Mouse (Mus musculus) lung, embryonic 16.5 days (tissue): ENCODE results near the gene Fgfr2. TPM values are rescaled to one million over a fixed set of nuclear protein-coding genes. Genes with fewer than 3 reads are reported as not detected.

ENCODE experiments used
- ATAC-seq: fragments of 200-750 bp; cut with Nextera tagmentation; 2 replicates; pipeline ENCODE4 v1.8.0; 2017; ENCODE audit warnings: low read depth, mild to moderate bottlenecking, moderate library complexity
- H3K27ac ChIP-seq: fragments of 300-500 bp; sonication (generic); 2 replicates; pipeline ENCODE4 v1.5.1; 2014; ENCODE audit warnings: mild to moderate bottlenecking, control low read depth, low read length
- H3K27me3 ChIP-seq: fragments of 300-500 bp; sonication (generic); 2 replicates; pipeline ENCODE4 v1.6.1; 2014; ENCODE audit warnings: low read depth, low read length, mixed read lengths; ENCODE audit not compliant: control insufficient read depth, insufficient read depth
- H3K36me3 ChIP-seq: fragments of 300-500 bp; sonication (generic); 2 replicates; pipeline ENCODE4 v1.6.1; 2014; ENCODE audit warnings: low read length; ENCODE audit not compliant: control insufficient read depth, insufficient read depth
- H3K4me1 ChIP-seq: fragments of 300-500 bp; sonication (generic); replicated peaks from 2 replicates; pipeline ENCODE4 v1.6.1; 2014; ENCODE audit warnings: low read length, mixed read lengths; ENCODE audit not compliant: control insufficient read depth, insufficient read depth
- H3K4me2 ChIP-seq: fragments of 300-500 bp; sonication (generic); 2 replicates; pipeline ENCODE4 v1.6.1; 2014; ENCODE audit warnings: low read depth, low read length, control low read depth
- H3K4me3 ChIP-seq: fragments of 300-500 bp; sonication (generic); 2 replicates; pipeline ENCODE4 v1.5.1; 2014; ENCODE audit warnings: mild to moderate bottlenecking, low read length, control low read depth
- H3K9ac ChIP-seq: fragments of 300-500 bp; sonication (generic); 2 replicates; pipeline ENCODE4 v1.6.1; 2014; ENCODE audit warnings: low read length, control low read depth
- H3K9me3 ChIP-seq: fragments of 300-500 bp; sonication (generic); 2 replicates; pipeline ENCODE4 v1.6.1; 2016; ENCODE audit warnings: low read length; ENCODE audit not compliant: control insufficient read depth
- WGBS: fragments of 180-500 bp; shearing (Covaris S2); extraction: QIAGEN DNeasy Blood & Tissue Kit; methylation state at CpG from one replicate; pipeline ENCODE4 v1.1.7; 2014; 5-methylcytosine and 5-hydroxymethylcytosine counted together
- polyA plus RNA-seq: library from polyadenylated mRNA; unstranded; fragments of >200 nt; fragmentation: Nextera tagmentation; extraction: Ambion mirVana; gene quantifications from 2 replicates; pipeline ENCODE4 v1.2.1, GENCODE M21; 2015

The Fgfr2 gene
- polyA plus RNA-seq, 1 experiment from 2014 or later: 175 TPM

GRCm38 (mm10) chr7:132338350-132338749 lies 784.8 kb downstream of the Fgfr2 start:
- H3K36me3 ChIP-seq: no peaks in the 10 kb centered on the region
- no peaks in the 10 kb centered on the region for H3K27me3 ChIP-seq
- no peaks in the 10 kb centered on the region for H3K9me3 ChIP-seq
- H3K4me2 ChIP-seq: no peak overlapping the region; the same call in 1 of the 2 replicates
- H3K9ac ChIP-seq: no peak overlapping the region
- peaks cover 25% of the 10 kb centered on the region for H3K4me1 ChIP-seq
- peak overlapping the region; percentile 91 for H3K27ac ChIP-seq
- ATAC-seq: peak; percentile 54; the same call in 1 of the 2 replicates
- no peak overlapping the region for H3K4me3 ChIP-seq
- 61% methylated on average over 6 of the region's 6 CpGs for WGBS

GRCm38 (mm10) chr7:132337268-132337917 lies 785.8 kb downstream of the Fgfr2 start:
- H3K9me3 ChIP-seq: no peaks in the 10 kb centered on the region
- peak overlapping the region; percentile 64 for H3K27ac ChIP-seq
- H3K4me1 ChIP-seq: peaks cover 25% of the 10 kb centered on the region
- H3K36me3 ChIP-seq: no peaks in the 10 kb centered on the region
- no peak overlapping the region for H3K9ac ChIP-seq
- WGBS: 46% methylated on average over 11 of the region's 11 CpGs
- H3K4me3 ChIP-seq: no peak overlapping the region
- no peak overlapping the region for H3K4me2 ChIP-seq
- no peaks in the 10 kb centered on the region for H3K27me3 ChIP-seq
- ATAC-seq: no peak

- Histone ChIP-seq H3K27ac (peak overlapping the region; percentile 64), H3K9ac (no peak overlapping the region), H3K4me1 (peaks cover 28% of the 10 kb centered on the region), H3K9me3 (no peaks in the 10 kb centered on the region), H3K36me3 (no peaks in the 10 kb centered on the region), H3K4me2 (no peak overlapping the region), H3K4me3 (no peak overlapping the region), H3K27me3 (no peaks in the 10 kb centered on the region)
- WGBS: 31% methylated on average over 3 of the region's 3 CpGs
- peak; percentile 42; the same call in 1 of the 2 replicates for ATAC-seq
Measured at GRCm38 (mm10) chr7:132336781-132337180, 786.4 kb downstream of the Fgfr2 start.

GRCm38 (mm10) chr7:132335367-132335766 lies 787.8 kb downstream of the Fgfr2 start:
- H3K4me1 ChIP-seq: peaks cover 33% of the 10 kb centered on the region
- no peak overlapping the region for H3K4me2 ChIP-seq
- no peaks in the 10 kb centered on the region for H3K9me3 ChIP-seq
- no peak overlapping the region for H3K4me3 ChIP-seq
- ATAC-seq: no peak
- 88% methylated on average over 4 of the region's 4 CpGs for WGBS
- no peaks in the 10 kb centered on the region for H3K27me3 ChIP-seq
- no peak overlapping the region for H3K9ac ChIP-seq
- no peaks in the 10 kb centered on the region for H3K36me3 ChIP-seq
- no peak overlapping the region for H3K27ac ChIP-seq

- Histone ChIP-seq H3K27ac (no peak overlapping the region), H3K9ac (no peak overlapping the region), H3K9me3 (no peaks in the 10 kb centered on the region), H3K36me3 (no peaks in the 10 kb centered on the region), H3K4me3 (no peak overlapping the region), H3K4me1 (peaks cover 27% of the 10 kb centered on the region), H3K4me2 (no peak overlapping the region), H3K27me3 (no peaks in the 10 kb centered on the region)
- WGBS: 59% methylated on average over 1 of the region's 1 CpGs
- ATAC-seq: no peak
Measured at GRCm38 (mm10) chr7:132333078-132333477, 790.1 kb downstream of the Fgfr2 start.

- no peaks in the 10 kb centered on the region for H3K27me3 ChIP-seq
- H3K4me3 ChIP-seq: no peak overlapping the region
- whole genome bisulfite sequencing: 43% methylated on average over 11 of the region's 11 CpGs
- peaks cover 20% of the 10 kb centered on the region for H3K4me1 ChIP-seq
- peak; percentile 64 for ATAC-seq
- H3K9me3 ChIP-seq: no peaks in the 10 kb centered on the region
- H3K4me2 ChIP-seq: no peak overlapping the region
- H3K36me3 ChIP-seq: no peaks in the 10 kb centered on the region
- no peak overlapping the region for H3K27ac ChIP-seq
- H3K9ac ChIP-seq: no peak overlapping the region
Measured at GRCm38 (mm10) chr7:132332176-132332575, 791.0 kb downstream of the Fgfr2 start.

- no peaks in the 10 kb centered on the region for H3K27me3 ChIP-seq
- peaks cover 20% of the 10 kb centered on the region for H3K4me1 ChIP-seq
- H3K27ac ChIP-seq: no peak overlapping the region
- ATAC-seq: no peak
- H3K9me3 ChIP-seq: no peaks in the 10 kb centered on the region
- no peak overlapping the region for H3K4me3 ChIP-seq
- H3K9ac ChIP-seq: no peak overlapping the region
- no peaks in the 10 kb centered on the region for H3K36me3 ChIP-seq
- no peak overlapping the region for H3K4me2 ChIP-seq
- 43% methylated on average over 1 of the region's 1 CpGs for WGBS
Measured at GRCm38 (mm10) chr7:132330179-132330578, 793.0 kb downstream of the Fgfr2 start.

GRCm38 (mm10) chr7:132328648-132329047 lies 794.5 kb downstream of the Fgfr2 start:
- Histone ChIP-seq H3K4me1 (peaks cover 26% of the 10 kb centered on the region), H3K4me3 (no peak overlapping the region), H3K27ac (no peak overlapping the region), H3K9ac (no peak overlapping the region), H3K36me3 (no peaks in the 10 kb centered on the region), H3K27me3 (no peaks in the 10 kb centered on the region), H3K9me3 (no peaks in the 10 kb centered on the region), H3K4me2 (no peak overlapping the region)
- 96% methylated on average over 1 of the region's 1 CpGs for WGBS
- ATAC-seq: no peak

GRCm38 (mm10) chr7:132325549-132326331 lies 797.4 kb downstream of the Fgfr2 start:
- WGBS: 10% methylated on average over 5 of the region's 5 CpGs
- Histone ChIP-seq H3K4me2 (no peak overlapping the region), H3K9me3 (no peaks in the 10 kb centered on the region), H3K27ac (peak overlapping the region; percentile 53), H3K36me3 (no peaks in the 10 kb centered on the region), H3K9ac (no peak overlapping the region), H3K4me3 (no peak overlapping the region), H3K4me1 (peaks cover 20% of the 10 kb centered on the region), H3K27me3 (no peaks in the 10 kb centered on the region)
- peak; percentile 63 for ATAC-seq
